Mouse (Mus musculus) heart, embryonic 14.5 days (tissue): ENCODE results near the gene Cbx8. TPM values are rescaled to one million over a fixed set of nuclear protein-coding genes. Genes with fewer than 3 reads are reported as not detected.

Source experiments
- ATAC-seq: fragments of 200-750 bp; cut with Nextera tagmentation; 2 replicates; pipeline ENCODE4 v1.8.0; 2017; ENCODE audit warnings: low read depth, moderate TSS enrichment; ENCODE audit not compliant: insufficient number of reproducible peaks, insufficient read depth, low FRiP score
- H3K27ac ChIP-seq, 2 experiments: fragments of 200-500 bp in 1 of 2; fragments of 300-500 bp in 1 of 2; sonication (generic) in 1 of 2; replicated peaks in 1 of 2; 2 replicates each; pipeline ENCODE4 v1.5.1; 2012 to 2014; ENCODE audit warnings: low read depth in 2 of 2, low read length in 2 of 2, control low read depth in 1 of 2, mild to moderate bottlenecking in 1 of 2, mixed read lengths in 1 of 2; ENCODE audit not compliant: control insufficient read depth in 1 of 2, insufficient read depth in 1 of 2
- H3K27me3 ChIP-seq: fragments of 300-500 bp; sonication (generic); 2 replicates; pipeline ENCODE4 v1.6.1; 2014; ENCODE audit warnings: mild to moderate bottlenecking, low read length, control low read depth; ENCODE audit not compliant: control insufficient read depth, insufficient read depth
- H3K36me3 ChIP-seq: fragments of 300-500 bp; sonication (generic); 2 replicates; pipeline ENCODE4 v1.6.1; 2014; ENCODE audit warnings: mild to moderate bottlenecking, control low read depth, low read length, mixed read lengths; ENCODE audit not compliant: control insufficient read depth, insufficient read depth
- H3K4me1 ChIP-seq, 2 experiments: fragments of 200-500 bp in 1 of 2; fragments of 300-500 bp in 1 of 2; sonication (generic) in 1 of 2; 2 replicates each; pipeline ENCODE4 v1.6.1; 2012 to 2014; ENCODE audit warnings: low read length in 2 of 2, control low read depth in 1 of 2, mixed read lengths in 1 of 2; ENCODE audit not compliant: control insufficient read depth in 2 of 2, insufficient read depth in 2 of 2
- H3K4me2 ChIP-seq: fragments of 300-500 bp; sonication (generic); 2 replicates; pipeline ENCODE4 v1.6.1; 2014; ENCODE audit warnings: mild to moderate bottlenecking, low read length
- H3K4me3 ChIP-seq, 2 experiments: fragments of 200-500 bp in 1 of 2; fragments of 300-500 bp in 1 of 2; sonication (generic) in 1 of 2; 2 replicates each; pipeline ENCODE4 v1.5.1; 2012 to 2014; ENCODE audit warnings: low read length in 2 of 2, mild to moderate bottlenecking in 2 of 2, control low read depth in 1 of 2, low read depth in 1 of 2, moderate library complexity in 1 of 2; ENCODE audit not compliant: control insufficient read depth in 1 of 2, insufficient read depth in 1 of 2
- H3K9ac ChIP-seq: fragments of 300-500 bp; sonication (generic); 2 replicates; pipeline ENCODE4 v1.6.1; 2014; ENCODE audit warnings: mild to moderate bottlenecking, low read length
- H3K9me3 ChIP-seq: fragments of 300-500 bp; sonication (generic); 2 replicates; pipeline ENCODE4 v1.6.1; 2016; ENCODE audit warnings: low read length, control low read depth; ENCODE audit not compliant: control insufficient read depth
- WGBS: fragments of 180-500 bp; shearing (Covaris S2); extraction: QIAGEN DNeasy Blood & Tissue Kit; methylation state at CpG from one replicate; pipeline ENCODE4 v1.1.7; 2014; 5-methylcytosine and 5-hydroxymethylcytosine counted together
- polyA plus RNA-seq: library from polyadenylated mRNA; unstranded; fragments of >200 nt; fragmentation: Nextera tagmentation; extraction: Ambion mirVana; gene quantifications from 2 replicates; pipeline ENCODE4 v1.2.1, GENCODE M21; 2014

Gene Cbx8
- polyA plus RNA-seq, 1 experiment from 2014 or later, result 9.3 TPM

DNA sequence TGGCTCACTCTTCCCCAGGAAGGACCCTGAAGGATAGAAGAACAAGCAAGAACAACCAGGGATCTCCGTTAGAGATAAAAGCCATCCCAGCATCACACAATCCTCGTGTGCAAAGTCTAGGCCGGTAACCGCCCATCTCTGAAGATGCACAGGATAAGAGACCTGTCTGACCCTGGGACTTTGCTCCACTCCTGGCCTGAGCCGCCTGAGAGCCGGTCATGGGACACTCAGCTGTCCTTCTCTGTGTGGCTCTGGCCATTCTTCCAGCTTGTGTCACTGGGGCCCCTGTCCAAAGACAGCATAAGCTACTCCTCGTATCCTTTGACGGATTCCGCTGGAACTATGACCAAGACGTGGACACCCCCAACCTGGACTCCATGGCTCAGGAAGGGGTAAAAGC, 52.8 kb downstream of the Cbx8 start, which contains the start of gene Enpp7:
Gene Enpp7 (plus strand): TSS at position 190 of the 400 bp plus-strand sequence.
- WGBS, result 84% methylated on average over 10 of the region's 10 CpGs
- Histone ChIP-seq H3K9ac (no peak within 1 kb of the TSS), H3K27ac (no peak within 1 kb of the TSS), H3K9me3 (no peaks in the 10 kb centered on the region), H3K4me2 (no peak within 1 kb of the TSS), H3K27me3 (no peaks in the 10 kb centered on the region), H3K36me3 (no peaks in the 10 kb centered on the region), H3K4me1 (peaks cover 2 to 6% of the 10 kb centered on the region in 2 experiments; a peak in 3 of 4 replicates), H3K4me3 (no peak within 1 kb of the TSS)
- no peak for ATAC-seq

Other genes starting within 250 kb of the Cbx8 start
- 0.09 and 0.16 TPM in 2 replicates for gene Rbfox3, start 129.4 kb downstream of the Cbx8 start, polyA plus RNA-seq
- gene Enpp7, start 52.8 kb downstream of the Cbx8 start, polyA plus RNA-seq, result not detected in 2 replicates
- 9.8 and 11.9 TPM in 2 replicates for gene Cbx2, start 18.0 kb downstream of the Cbx8 start, polyA plus RNA-seq
- gene Cbx4, start 45.3 kb upstream of the Cbx8 start, polyA plus RNA-seq, result 6.5 and 9.2 TPM in 2 replicates
- gene Tbc1d16, start 187.5 kb upstream of the Cbx8 start, polyA plus RNA-seq, result 8.7 and 10.3 TPM in 2 replicates
- 1.8 and 1.9 TPM in 2 replicates for gene Ccdc40, start 187.6 kb upstream of the Cbx8 start, polyA plus RNA-seq
- gene Gaa, start 226.9 kb upstream of the Cbx8 start, polyA plus RNA-seq, result 73.6 and 75.7 TPM in 2 replicates